17 mouse cellular contexts compared by ENCODE assay signal in the genomic region with DNA sequence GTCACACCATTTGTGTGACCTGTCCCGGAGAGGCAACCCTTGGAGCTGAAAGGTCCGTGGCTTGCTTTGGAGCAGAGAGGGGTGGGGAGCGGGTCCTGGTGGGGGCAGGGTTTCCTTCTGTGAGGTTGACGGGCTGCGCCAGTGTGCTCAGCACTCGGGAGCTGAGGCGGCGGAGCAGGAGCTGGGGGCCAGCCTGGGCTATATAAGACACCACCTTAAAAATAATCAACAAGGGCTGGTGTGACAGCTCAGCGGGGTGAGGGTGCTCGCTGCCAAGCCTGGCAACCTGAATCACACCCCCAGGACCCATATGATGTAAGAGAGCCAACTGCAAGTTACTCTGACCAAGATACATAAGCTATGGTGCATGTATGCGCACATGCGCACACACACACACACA.
"Had no signal": no experiment of that assay in that cellular context is flagged by ENCODE, and none has a peak within 500 bp of the region (broad histone marks: within the 10 kb centered on the region; RNA-seq: fewer than 3 reads in every experiment).

No protein-coding gene starts in this region.

- H3K4me2 ChIP-seq: liver, embryonic 13.5 days; midbrain, embryonic 15.5 days; neural tube, embryonic 12.5 days; neural tube, embryonic 15.5 days had no signal

- H3K27me3 ChIP-seq: liver, embryonic 13.5 days; midbrain, embryonic 15.5 days; neural tube, embryonic 12.5 days; neural tube, embryonic 15.5 days had no signal

- H3K4me3 ChIP-seq: liver, embryonic 13.5 days; midbrain, embryonic 15.5 days; neural tube, embryonic 12.5 days; neural tube, embryonic 15.5 days had no signal

- H3K9me3 ChIP-seq: liver, embryonic 13.5 days; midbrain, embryonic 15.5 days; neural tube, embryonic 15.5 days had no signal

- H3K9ac ChIP-seq: liver, embryonic 13.5 days; midbrain, embryonic 15.5 days; neural tube, embryonic 12.5 days; neural tube, embryonic 15.5 days had no signal

- H3K27ac ChIP-seq: liver, embryonic 13.5 days; midbrain, embryonic 15.5 days; neural tube, embryonic 12.5 days; neural tube, embryonic 15.5 days; stomach, postnatal 0 days had no signal

- ATAC-seq: midbrain, embryonic 15.5 days had no signal

- DNase-seq: kidney, postnatal 14 days; kidney, postnatal 4 days; left cerebral cortex, postnatal 4 days; liver, embryonic 13.5 days; lung, adult 2 months; lung, postnatal 14 days; lung, postnatal 4 days; right cerebral cortex, adult 18-20 months; right cerebral cortex, postnatal 14 days; right cerebral cortex, postnatal 4 days; thymus, adult 2 months; thymus, postnatal 14 days; thymus, postnatal 4 days had no signal

- H3K36me3 ChIP-seq: liver, embryonic 13.5 days; midbrain, embryonic 15.5 days; neural tube, embryonic 15.5 days had no signal
